Mouse (Mus musculus): ENCODE data around the gene Klrb1b. TPM values are rescaled to one million over a fixed set of nuclear protein-coding genes. Genes with fewer than 3 reads are reported as not detected.

Klrb1b gene
- 0.35 and 0.80 TPM in 2 replicates for polyA plus RNA-seq (2015; fragmentation: Nextera tagmentation; extraction: Ambion mirVana)

- no peak for ATAC-seq
- no peak within 1 kb of the TSS for H3K4me2 ChIP-seq (replicated peaks; ENCODE audit: low read depth)
- no peaks in the 10 kb centered on the region for H3K27me3 ChIP-seq (replicated peaks; ENCODE audit: control insufficient read depth, insufficient read depth, low read length)
- H3K27ac ChIP-seq (ENCODE audit: low read depth, low read length), result no peak within 1 kb of the TSS
- TF ChIP-seq CTCF (IDR thresholded peaks at IDR 0.05; ENCODE audit: low read depth), result no peak
- 91% methylated on average over 6 of the region's 6 CpGs for WGBS
- no peak within 1 kb of the TSS for H3K9ac ChIP-seq (ENCODE audit: low read depth, low read length)
- H3K36me3 ChIP-seq (ENCODE audit: control insufficient read depth, insufficient read depth), result no peaks in the 10 kb centered on the region
- no peak within 1 kb of the TSS for H3K4me3 ChIP-seq (ENCODE audit: low read depth, low read length)
- H3K9me3 ChIP-seq (ENCODE audit: control insufficient read depth), result no peaks in the 10 kb centered on the region
- no peaks in the 10 kb centered on the region for H3K4me1 ChIP-seq (replicated peaks; ENCODE audit: control insufficient read depth, insufficient read depth, low read length)
Observed at GRCm38 (mm10) chr6:128826132-128826531, at the start of gene Klrb1b, which contains the start of gene Gm44511. Gene Klrb1b, minus strand, starts transcription at chr6:128826331. Gene Gm44511, minus strand, starts transcription at chr6:128826315.

GRCm38 (mm10) chr6:128871910-128872610, 45.9 kb upstream of the Klrb1b start:
- H3K4me3 ChIP-seq (ENCODE audit: low read depth, low read length), result no peak overlapping the region
- 91% methylated on average over 1 of the region's 1 CpGs for WGBS

DNA sequence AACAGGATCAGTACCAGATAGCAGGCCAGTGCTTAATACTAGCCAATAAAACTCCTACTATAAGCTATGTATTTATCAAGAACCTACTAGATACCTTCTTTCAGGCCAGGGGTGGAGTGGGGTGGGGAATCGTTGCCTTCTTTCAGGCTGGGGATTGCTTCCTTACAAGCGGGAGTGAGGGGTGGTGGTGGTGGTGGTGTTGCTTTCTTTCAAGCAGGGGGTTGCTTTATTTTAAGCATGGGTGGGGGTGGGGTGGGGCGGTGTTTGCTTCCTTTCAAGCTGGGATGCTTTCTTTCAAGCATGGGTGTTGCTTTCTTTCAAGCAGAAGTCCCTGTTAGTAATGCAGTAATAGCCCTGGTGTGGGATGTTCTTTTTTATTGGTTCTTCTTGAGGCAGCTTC, 42.7 kb upstream of the Klrb1b start:
- Histone ChIP-seq H3K4me3 (ENCODE audit: low read depth, low read length) (no peak overlapping the region), H3K9ac (ENCODE audit: low read depth, low read length) (no peak overlapping the region), H3K36me3 (ENCODE audit: control insufficient read depth, insufficient read depth) (no peaks in the 10 kb centered on the region), H3K27me3 (replicated peaks; ENCODE audit: control insufficient read depth, insufficient read depth, low read length) (no peaks in the 10 kb centered on the region), H3K4me1 (replicated peaks; ENCODE audit: control insufficient read depth, insufficient read depth, low read length) (no peaks in the 10 kb centered on the region), H3K4me2 (replicated peaks; ENCODE audit: low read depth) (no peak overlapping the region), H3K27ac (ENCODE audit: low read depth, low read length) (no peak overlapping the region), H3K9me3 (ENCODE audit: control insufficient read depth) (no peaks in the 10 kb centered on the region)
- WGBS, result 41% methylated on average over 3 of the region's 3 CpGs
- TF ChIP-seq CTCF (IDR thresholded peaks at IDR 0.05; ENCODE audit: low read depth), result no peak
- no peak for ATAC-seq

More at GRCm38 (mm10) chr6:128871910-128872610, 45.9 kb upstream of the Klrb1b start:
- Histone ChIP-seq H3K9ac (ENCODE audit: low read depth, low read length) (no peak overlapping the region), H3K27me3 (replicated peaks; ENCODE audit: control insufficient read depth, insufficient read depth, low read length) (no peaks in the 10 kb centered on the region), H3K27ac (ENCODE audit: low read depth, low read length) (no peak overlapping the region), H3K36me3 (ENCODE audit: control insufficient read depth, insufficient read depth) (no peaks in the 10 kb centered on the region), H3K4me1 (replicated peaks; ENCODE audit: control insufficient read depth, insufficient read depth, low read length) (no peaks in the 10 kb centered on the region), H3K4me2 (replicated peaks; ENCODE audit: low read depth) (no peak overlapping the region), H3K9me3 (ENCODE audit: control insufficient read depth) (no peaks in the 10 kb centered on the region)
- TF ChIP-seq CTCF (IDR thresholded peaks at IDR 0.05; ENCODE audit: low read depth), result no peak
- no peak for ATAC-seq

- H3K27ac ChIP-seq (ENCODE audit: low read depth, low read length), result no peak overlapping the region
- no peak for TF ChIP-seq CTCF (IDR thresholded peaks at IDR 0.05; ENCODE audit: low read depth)
- H3K4me2 ChIP-seq (replicated peaks; ENCODE audit: low read depth), result no peak overlapping the region
- no peak overlapping the region for H3K9ac ChIP-seq (ENCODE audit: low read depth, low read length)
- ATAC-seq, result no peak
- peaks cover 4% of the 10 kb centered on the region; the same call in 1 of the 2 replicates for H3K4me1 ChIP-seq (replicated peaks; ENCODE audit: control insufficient read depth, insufficient read depth, low read length)
- H3K9me3 ChIP-seq (ENCODE audit: control insufficient read depth), result no peaks in the 10 kb centered on the region
- WGBS, result 85% methylated on average over 2 of the region's 2 CpGs
- no peaks in the 10 kb centered on the region for H3K27me3 ChIP-seq (replicated peaks; ENCODE audit: control insufficient read depth, insufficient read depth, low read length)
- H3K4me3 ChIP-seq (ENCODE audit: low read depth, low read length), result no peak overlapping the region
- no peaks in the 10 kb centered on the region for H3K36me3 ChIP-seq (ENCODE audit: control insufficient read depth, insufficient read depth)
Observed at GRCm38 (mm10) chr6:128857976-128858375, 31.8 kb upstream of the Klrb1b start.

DNA sequence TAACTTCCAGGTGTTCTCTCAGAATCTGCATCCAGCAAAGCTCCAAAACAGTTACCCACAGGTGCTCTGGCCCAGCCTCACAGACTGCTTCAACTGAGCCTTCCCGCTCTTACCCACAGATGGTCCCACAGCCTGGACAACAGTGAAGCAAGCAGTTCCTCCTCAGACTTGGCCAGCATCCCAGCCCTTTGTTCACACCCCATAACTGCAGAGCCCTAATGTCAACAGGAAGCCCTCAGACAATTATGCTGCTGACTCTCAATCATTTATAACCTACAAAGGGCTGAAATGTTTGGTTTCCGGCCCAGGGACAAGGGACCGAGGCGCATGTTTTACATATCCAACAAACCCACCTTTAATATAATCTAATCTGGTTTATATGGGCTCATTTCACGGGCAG, 30.1 kb upstream of the Klrb1b start:
- Histone ChIP-seq H3K36me3 (ENCODE audit: control insufficient read depth, insufficient read depth) (no peaks in the 10 kb centered on the region), H3K27me3 (replicated peaks; ENCODE audit: control insufficient read depth, insufficient read depth, low read length) (no peaks in the 10 kb centered on the region), H3K4me1 (replicated peaks; ENCODE audit: control insufficient read depth, insufficient read depth, low read length) (peaks cover 4% of the 10 kb centered on the region; the same call in 1 of the 2 replicates), H3K27ac (ENCODE audit: low read depth, low read length) (no peak overlapping the region), H3K9ac (ENCODE audit: low read depth, low read length) (no peak overlapping the region), H3K4me2 (replicated peaks; ENCODE audit: low read depth) (no peak overlapping the region), H3K9me3 (ENCODE audit: control insufficient read depth) (no peaks in the 10 kb centered on the region), H3K4me3 (ENCODE audit: low read depth, low read length) (no peak overlapping the region)
- peak; percentile 71 for ATAC-seq
- WGBS, result 39% methylated on average over 5 of the region's 5 CpGs
- no peak for TF ChIP-seq CTCF (IDR thresholded peaks at IDR 0.05; ENCODE audit: low read depth)

DNA sequence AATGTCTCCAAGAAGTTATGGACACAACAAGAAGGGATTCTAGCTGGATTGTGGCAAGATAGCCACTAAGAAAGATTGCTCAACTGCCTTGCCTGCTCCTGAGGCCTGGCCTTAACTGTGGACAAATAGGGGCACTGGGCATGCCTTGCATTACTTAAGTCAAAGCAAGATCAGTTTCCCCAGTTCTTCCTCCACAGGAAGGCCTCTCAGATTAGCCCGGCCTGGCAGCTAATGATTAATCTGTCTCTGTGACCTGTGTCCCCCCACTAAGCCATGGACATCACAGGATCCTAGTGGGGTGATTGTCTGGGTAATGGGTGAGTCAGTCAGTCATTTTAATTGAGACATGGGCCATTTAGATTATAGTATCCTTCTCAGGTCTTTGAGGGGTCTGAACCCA, 29.3 kb upstream of the Klrb1b start:
- ATAC-seq, result no peak
- H3K9me3 ChIP-seq (ENCODE audit: control insufficient read depth), result no peaks in the 10 kb centered on the region
- no peaks in the 10 kb centered on the region for H3K27me3 ChIP-seq (replicated peaks; ENCODE audit: control insufficient read depth, insufficient read depth, low read length)
- H3K36me3 ChIP-seq (ENCODE audit: control insufficient read depth, insufficient read depth), result no peaks in the 10 kb centered on the region
- WGBS, result 18% methylated on average over 1 of the region's 1 CpGs
- no peak overlapping the region for H3K27ac ChIP-seq (ENCODE audit: low read depth, low read length)
- H3K9ac ChIP-seq (ENCODE audit: low read depth, low read length), result no peak overlapping the region
- H3K4me2 ChIP-seq (replicated peaks; ENCODE audit: low read depth), result no peak overlapping the region
- H3K4me3 ChIP-seq (ENCODE audit: low read depth, low read length), result no peak overlapping the region
- TF ChIP-seq CTCF (IDR thresholded peaks at IDR 0.05; ENCODE audit: low read depth), result no peak
- H3K4me1 ChIP-seq (replicated peaks; ENCODE audit: control insufficient read depth, insufficient read depth, low read length), result peaks cover 4% of the 10 kb centered on the region; the same call in 1 of the 2 replicates

All from intestine, postnatal 0 days (tissue).